Mouse (Mus musculus): ENCODE measurements around the gene Cdc42ep4.

- TF ChIP-seq CTCF (IDR thresholded peaks at IDR 0.05; ENCODE audit: borderline replicate concordance, insufficient read depth, low read length): no peak
- no peak for TF ChIP-seq POLR2A (IDR thresholded peaks at IDR 0.05; ENCODE audit: low read depth, low read length)
Measured at GRCm38 (mm10) chr11:113777878-113778464, 26.3 kb upstream of the Cdc42ep4 start.

Data from embryonic fibroblast, embryonic 13.5 days (primary cell).